Mouse (Mus musculus): ENCODE results near the gene Snx3. TPM values are rescaled to one million over a fixed set of nuclear protein-coding genes. Genes with fewer than 3 reads are reported as not detected.

Gene Snx3
- polyA plus RNA-seq (2014; fragmentation: Illumina TruSeq; extraction: RNeasy Lipid Tissue Mini Kit (QIAGEN cat#74804); ENCODE audit: low read depth, low replicate concordance), result 295 TPM

GRCm38 (mm10) chr10:42501775-42502348, at the start of gene Snx3:
TSS of gene Snx3 (plus strand) at chr10:42502030.

GRCm38 (mm10) chr10:42478341-42478720, 23.5 kb upstream of the Snx3 start, which contains the start of gene Afg1l:
TSS of gene Afg1l (minus strand) at chr10:42478565.

DNA sequence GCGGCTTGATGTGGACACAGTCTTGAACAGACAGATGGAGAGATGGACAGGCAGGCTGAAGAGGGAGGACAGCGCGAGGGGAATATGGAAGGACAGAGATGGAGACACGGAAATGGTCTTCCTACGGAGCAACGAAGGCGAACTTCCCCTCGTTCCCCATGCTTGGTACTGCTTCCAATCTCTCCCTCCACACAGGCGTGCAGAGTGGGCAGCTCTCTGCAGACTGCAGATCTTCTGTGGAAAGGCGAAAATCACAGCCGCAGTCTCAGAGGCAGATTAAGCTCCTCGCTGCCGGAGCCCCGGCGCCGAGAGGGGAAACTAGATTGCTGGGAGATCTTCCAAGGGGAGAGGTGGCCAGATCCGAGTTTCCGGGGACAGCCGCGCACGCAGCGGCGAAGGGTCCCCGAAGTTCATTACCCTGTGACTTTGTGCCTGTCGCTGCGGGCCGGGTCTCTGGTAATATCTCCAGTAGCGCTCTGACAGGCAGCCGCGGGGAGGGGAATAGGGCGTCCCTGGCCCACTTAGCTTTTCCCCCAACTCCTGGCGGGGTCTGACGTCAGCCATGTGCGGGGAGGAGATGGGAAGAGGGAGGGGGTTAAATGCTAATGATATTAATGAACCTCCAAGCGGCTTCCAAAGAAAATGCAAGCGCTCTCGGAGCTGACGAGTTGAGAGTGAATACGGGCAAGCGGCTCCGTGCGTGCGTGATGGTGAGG, 81.5 kb downstream of the Snx3 start, which contains the start of the genes Nr2e1 and Ostm1:
Gene Nr2e1, minus strand, starts transcription at position 476 of the 716 bp plus-strand sequence.
Gene Ostm1, plus strand, starts transcription at position 666 of the 716 bp plus-strand sequence.

Other genes starting within 250 kb of the Snx3 start
- gene Foxo3, start 225.3 kb upstream of the Snx3 start, polyA plus RNA-seq (2014; fragmentation: Illumina TruSeq; extraction: RNeasy Lipid Tissue Mini Kit (QIAGEN cat#74804); ENCODE audit: low read depth, low replicate concordance), result 6.3 TPM
- gene Afg1l, start 23.5 kb upstream of the Snx3 start, polyA plus RNA-seq (2014; fragmentation: Illumina TruSeq; extraction: RNeasy Lipid Tissue Mini Kit (QIAGEN cat#74804); ENCODE audit: low read depth, low replicate concordance), result 2.5 TPM
- gene Nr2e1, start 81.6 kb downstream of the Snx3 start, polyA plus RNA-seq (2014; fragmentation: Illumina TruSeq; extraction: RNeasy Lipid Tissue Mini Kit (QIAGEN cat#74804); ENCODE audit: low read depth, low replicate concordance), result 0.11 TPM
- gene Ostm1, start 81.8 kb downstream of the Snx3 start, polyA plus RNA-seq (2014; fragmentation: Illumina TruSeq; extraction: RNeasy Lipid Tissue Mini Kit (QIAGEN cat#74804); ENCODE audit: low read depth, low replicate concordance), result 13.5 TPM